Mouse (Mus musculus) retina, postnatal 1 day (tissue): Measurements from ENCODE around the gene Zfyve1.
"Not testable (repeated sequence)": the region's sequence is repeated elsewhere in the genome, so short reads cannot be mapped to it uniquely, and the experiment has no call there.

Experiments used
- DNase-seq: peaks from one replicate; pipeline ENCODE4 v3.0.0-alpha.2; 2012

The Zfyve1 gene

GRCm38 (mm10) chr12:83597025-83597501 lies at the start of gene Zfyve1:
Gene Zfyve1 (minus strand): TSS chr12:83597222.
- peak; percentile 99 for DNase-seq

GRCm38 (mm10) chr12:83643116-83643515 lies 46.1 kb upstream of the Zfyve1 start:
- DNase-seq: no peak

DNA sequence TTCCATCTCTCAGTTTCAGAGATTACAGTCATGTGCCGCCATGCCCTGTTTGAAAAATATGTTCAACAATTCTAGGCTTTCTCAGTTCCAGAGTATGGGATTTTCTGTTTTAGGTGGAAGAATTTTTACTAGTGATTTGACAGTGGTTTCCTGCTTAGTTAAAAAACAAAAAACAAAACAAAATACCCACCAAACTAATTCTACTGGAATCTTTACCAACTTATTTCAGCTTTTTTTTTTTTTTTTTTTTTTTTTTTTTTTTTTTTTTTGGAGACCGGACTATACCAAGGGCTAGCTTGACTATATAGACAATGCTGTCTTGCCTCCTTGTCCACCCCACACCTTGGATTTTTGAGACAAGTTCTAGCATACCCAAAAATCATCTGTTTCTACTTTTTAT lies 44.2 kb upstream of the Zfyve1 start:
- DNase-seq: no peak

DNA sequence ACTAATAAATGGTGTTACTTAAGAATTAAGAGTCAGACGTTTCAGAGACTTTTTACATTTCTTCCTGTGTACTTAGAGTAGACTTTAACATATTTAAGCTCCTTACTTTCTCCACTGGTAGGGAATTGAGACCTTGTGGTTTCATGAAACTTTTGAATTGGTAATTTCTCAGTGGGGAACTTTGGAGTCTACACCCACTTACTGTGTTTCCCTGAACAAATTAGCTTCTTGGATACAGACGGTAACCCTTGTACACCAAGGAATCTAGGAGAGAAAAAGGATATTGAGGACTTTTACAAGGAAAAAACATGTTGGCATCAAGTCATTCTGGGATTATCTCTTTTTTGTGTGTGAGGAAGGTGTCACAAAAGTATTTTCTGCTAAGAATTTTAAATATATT lies 36.8 kb upstream of the Zfyve1 start:
- no peak for DNase-seq

DNA sequence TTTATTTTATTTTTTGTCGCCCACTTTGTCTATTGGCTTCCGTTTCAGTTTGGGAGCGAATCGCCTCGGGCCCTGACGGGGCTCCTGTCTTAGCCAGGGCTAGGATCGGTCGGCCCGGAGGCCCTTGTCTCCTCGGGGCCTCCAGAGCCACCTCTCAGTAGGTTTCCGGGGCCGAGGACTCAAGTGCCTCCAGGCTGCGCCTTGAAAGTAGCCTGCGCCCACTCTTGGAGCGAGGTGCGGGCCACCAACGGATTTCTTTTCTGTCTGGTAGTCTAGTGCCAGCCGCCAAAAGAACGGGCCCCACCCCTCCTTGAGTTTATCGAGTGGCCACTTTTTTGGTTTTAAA lies 35.6 kb upstream of the Zfyve1 start:
- peak; percentile 69 for DNase-seq

DNA sequence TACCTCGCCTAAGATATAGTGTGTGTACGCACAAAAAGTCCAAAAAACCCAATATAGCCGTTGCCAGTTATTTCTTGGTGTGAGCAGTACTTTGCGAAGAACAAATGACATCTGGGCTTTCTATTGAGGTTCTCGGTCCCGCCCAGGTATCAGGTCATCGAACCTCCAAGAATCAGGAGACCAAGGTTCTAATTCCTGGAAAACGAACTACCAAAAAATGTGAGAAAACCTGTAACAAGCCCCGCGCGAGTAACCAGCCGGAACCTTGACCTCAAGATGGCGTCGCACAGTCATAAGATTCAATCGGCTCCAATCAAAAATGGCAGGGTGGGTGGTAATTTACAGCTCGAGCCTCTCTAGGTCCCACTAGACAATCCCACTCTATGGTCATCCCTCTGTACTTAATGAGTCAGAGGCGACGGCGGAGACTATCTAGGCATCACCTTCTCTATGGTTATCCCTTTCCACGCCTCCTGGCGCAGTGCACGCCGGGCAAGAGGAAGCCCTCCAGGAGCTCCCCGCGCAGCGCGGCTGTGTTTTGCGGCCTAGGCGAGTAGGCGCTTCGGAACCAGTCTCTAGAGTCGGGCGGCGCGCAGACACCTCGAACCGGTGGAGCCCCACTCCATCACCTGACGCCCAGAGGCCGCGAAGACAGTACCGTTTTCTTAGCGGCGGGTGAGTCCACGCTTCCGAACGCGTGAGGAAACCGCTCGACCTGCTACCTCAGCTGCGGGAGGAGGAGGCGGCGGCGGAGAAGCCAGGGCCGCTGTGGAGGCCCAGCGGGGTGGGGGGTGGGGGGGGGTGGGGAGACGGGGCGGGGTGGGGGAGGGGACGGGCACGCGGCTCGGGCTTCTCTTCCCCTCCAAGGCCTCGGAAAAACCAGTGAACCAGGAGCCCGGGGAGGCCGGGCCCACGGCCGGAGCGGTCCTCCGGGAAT lies 35.0 kb upstream of the Zfyve1 start:
- DNase-seq: peak; percentile 100

- DNase-seq: not testable (repeated sequence)
Measured at GRCm38 (mm10) chr12:83630936-83631335, 33.9 kb upstream of the Zfyve1 start, which contains the start of gene Rbm25. Gene Rbm25 (plus strand): TSS chr12:83631236.

DNA sequence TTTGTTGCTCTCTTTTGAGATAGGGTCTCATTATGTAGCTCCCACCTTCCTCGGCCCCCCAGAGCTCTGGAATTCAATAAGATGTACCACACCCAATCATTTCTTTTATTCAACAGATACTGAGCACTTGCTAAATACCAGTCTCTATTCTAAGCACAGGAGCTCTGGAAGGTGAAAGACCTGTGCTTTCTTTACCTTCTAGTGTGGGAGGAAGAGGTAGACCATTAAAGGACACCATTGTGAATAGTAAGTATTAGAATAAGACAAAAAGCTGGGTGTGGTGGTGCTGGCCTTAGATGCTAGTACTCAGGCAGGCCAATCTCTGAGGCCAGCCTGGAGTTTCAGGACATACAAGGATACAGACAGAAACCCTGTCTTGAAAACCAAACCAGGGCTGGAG lies 27.3 kb upstream of the Zfyve1 start:
- no peak for DNase-seq

- DNase-seq: no peak
Measured at GRCm38 (mm10) chr12:83622031-83622755, 25.2 kb upstream of the Zfyve1 start.

DNA sequence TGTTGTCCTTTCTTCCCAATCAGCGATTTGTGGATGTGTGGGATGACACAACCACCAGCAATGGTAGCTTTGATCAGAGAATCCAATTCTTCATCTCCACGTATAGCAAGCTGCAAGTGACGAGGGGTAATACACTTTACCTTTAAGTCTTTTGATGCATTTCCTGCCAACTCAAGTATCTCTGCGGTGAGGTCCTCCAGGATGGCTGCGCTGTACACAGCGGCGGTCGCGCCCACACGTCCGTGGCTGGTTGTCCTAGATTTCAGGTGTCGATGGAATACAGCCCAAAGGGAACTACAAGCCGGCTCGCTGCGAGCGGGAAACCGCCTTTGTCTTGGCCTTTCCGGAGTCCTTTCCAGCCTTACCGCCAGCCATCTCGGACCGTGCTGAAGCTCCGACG lies 23.7 kb upstream of the Zfyve1 start:
- not testable (repeated sequence) for DNase-seq

DNA sequence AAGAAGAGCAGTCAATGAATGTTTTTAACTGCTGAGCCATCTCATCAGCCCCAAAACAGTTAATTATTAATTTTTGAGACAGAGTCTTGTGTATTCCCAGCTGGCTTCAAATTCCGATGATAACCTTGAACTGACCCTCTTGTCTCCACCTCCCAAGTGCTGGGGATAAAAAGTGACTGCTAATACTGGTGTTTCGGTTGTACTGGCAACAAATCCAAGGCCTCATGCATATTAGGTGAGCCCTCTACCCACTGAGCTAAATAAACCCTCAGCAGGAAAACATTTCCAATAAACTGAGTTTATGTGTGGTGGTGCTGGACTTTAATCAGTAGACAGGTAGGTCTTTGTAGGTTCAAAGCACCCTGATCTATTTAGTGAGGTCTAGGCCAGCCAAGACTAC lies 22.0 kb upstream of the Zfyve1 start:
- no peak for DNase-seq

GRCm38 (mm10) chr12:83617261-83617660 lies 20.2 kb upstream of the Zfyve1 start:
- DNase-seq: no peak

DNA sequence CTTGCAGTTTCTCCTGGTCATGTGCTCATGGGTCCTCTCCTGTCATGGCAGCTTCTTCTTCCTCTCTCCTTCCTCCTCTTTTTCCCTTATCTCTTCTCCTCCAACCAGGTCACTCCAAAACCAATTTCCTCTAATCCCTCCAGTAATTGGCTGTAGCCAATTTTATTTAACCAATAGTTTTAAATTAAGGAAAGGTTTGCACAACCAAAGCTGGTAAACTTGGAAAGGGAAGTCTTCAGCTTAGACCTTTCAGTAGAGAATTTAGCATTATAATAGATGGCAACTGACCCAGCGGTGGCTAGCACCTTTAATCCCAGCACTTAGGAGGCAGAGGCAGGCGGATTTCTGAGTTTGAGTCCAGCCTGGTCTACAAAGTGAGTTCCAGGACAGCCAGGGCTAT lies 9.4 kb upstream of the Zfyve1 start:
- not testable (repeated sequence) for DNase-seq

DNA sequence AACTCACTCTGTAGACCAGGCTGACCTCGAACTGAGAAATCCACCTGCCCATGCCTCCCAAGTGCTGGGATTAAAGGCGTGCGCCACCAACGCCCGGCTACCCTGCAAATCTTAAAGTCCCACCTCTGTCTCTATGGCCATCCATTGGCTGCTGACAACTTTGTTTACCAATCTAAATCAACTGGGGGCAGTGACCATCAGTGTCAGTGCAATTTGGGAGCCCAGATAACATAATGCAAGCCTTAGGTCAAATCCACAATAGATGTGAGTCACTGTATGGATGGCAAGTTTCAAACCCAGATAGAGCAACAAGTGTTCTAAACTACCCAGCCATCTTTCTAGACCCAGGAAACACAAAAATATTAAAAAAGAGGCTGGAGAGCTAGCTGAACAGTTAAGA lies 5.3 kb upstream of the Zfyve1 start:
- DNase-seq: no peak

- no peak for DNase-seq
Measured at GRCm38 (mm10) chr12:83597881-83598280, 859 bp upstream of the Zfyve1 start.

GRCm38 (mm10) chr12:83596191-83596954 lies 649 bp downstream of the Zfyve1 start:
- no peak for DNase-seq

GRCm38 (mm10) chr12:83594454-83595040 lies 2.5 kb downstream of the Zfyve1 start:
- no peak for DNase-seq

GRCm38 (mm10) chr12:83591754-83592501 lies 5.1 kb downstream of the Zfyve1 start:
- DNase-seq: peak; percentile 46

GRCm38 (mm10) chr12:83586628-83587027 lies 10.4 kb downstream of the Zfyve1 start:
- DNase-seq: no peak

GRCm38 (mm10) chr12:83582747-83583146 lies 14.3 kb downstream of the Zfyve1 start:
- DNase-seq: peak; percentile 36

- no peak for DNase-seq
Measured at GRCm38 (mm10) chr12:83582106-83582505, 14.9 kb downstream of the Zfyve1 start.

- no peak for DNase-seq
Measured at GRCm38 (mm10) chr12:83580283-83580682, 16.7 kb downstream of the Zfyve1 start.
